Mouse (Mus musculus) ovary, postnatal 10 days (tissue): ENCODE measurements at regions not wholly inside any gene's neighbourhood (a gene's known extent, or its start where the extent isn't known, plus 50 kb on each side); places are given as distances from the start of the nearest gene placed in this dataset.

Source experiments
- DNase-seq: peaks from one replicate; pipeline ENCODE4 v3.0.0; 2022; ENCODE audit warnings: low spot score

DNA sequence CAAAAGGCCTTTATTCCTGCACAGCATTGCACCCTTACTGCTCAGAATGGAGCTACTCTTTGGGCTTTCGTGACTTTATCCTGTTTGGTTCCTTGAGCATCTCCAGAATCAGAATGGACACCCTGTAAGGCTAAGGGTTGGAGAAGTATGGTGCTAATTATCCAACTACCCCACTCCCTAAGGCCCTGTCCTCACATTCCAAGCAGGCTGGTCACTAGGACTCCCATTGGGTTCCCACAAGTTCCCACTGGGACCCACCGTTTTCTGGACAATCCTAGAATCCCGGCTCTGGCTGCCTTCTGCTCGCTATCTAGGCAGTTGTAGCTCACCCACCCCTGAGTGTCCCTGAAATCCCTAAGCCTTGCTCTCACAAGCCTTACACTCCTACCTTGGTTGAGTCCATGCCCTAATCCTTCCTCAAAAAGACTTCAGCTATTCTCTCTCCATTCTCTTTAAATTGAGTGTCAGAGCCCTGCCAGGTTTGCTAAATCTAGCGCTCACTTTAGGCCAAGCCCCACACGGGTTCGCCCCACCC, 146.1 kb downstream of the Efcab1 start:
- DNase-seq = no peak

- DNase-seq = peak; percentile 36
These were observed 146.8 kb downstream of the Efcab1 start for GRCm38 (mm10) chr16:15052924-15053793.

DNA sequence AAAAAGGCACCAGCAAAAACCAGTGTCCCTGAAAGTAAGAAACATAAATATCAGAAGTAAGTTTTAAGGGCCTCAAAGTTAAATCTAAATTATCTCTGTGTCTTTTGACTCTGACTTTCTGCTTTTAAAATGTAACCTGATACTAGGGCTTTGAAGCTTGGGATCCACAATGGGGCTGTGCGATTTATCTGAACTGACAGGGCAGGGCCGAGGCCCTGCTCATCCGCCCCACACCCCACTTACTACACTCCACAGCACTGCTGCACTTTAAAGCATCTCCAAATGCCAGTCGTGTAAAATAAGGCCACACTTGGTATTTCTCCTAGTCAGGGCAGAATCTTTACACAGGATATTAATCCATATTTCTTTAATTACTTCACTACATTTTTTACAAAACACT, 147.4 kb downstream of the Efcab1 start:
- no peak for DNase-seq

GRCm38 (mm10) chr16:15054306-15055001, 148.0 kb downstream of the Efcab1 start:
- no peak for DNase-seq

DNA sequence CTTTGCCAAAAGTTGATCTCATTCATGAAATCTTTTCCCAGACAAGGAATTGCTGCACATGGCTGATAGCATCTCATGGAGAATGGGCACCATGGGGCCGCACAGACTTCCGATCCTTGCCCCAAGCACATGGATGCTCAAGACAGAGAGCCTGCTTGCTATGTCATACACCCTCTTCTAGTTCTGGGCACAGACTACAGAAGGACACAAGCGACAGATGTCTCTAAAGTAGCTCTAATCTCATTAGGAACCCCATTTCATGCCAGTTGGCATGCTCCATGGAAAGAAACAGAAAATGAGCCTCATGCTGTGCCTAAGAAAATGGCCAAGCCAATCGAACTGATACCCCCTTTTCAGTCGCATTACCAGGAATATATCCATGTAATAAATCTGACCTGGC, 149.3 kb downstream of the Efcab1 start:
- no peak for DNase-seq

DNA sequence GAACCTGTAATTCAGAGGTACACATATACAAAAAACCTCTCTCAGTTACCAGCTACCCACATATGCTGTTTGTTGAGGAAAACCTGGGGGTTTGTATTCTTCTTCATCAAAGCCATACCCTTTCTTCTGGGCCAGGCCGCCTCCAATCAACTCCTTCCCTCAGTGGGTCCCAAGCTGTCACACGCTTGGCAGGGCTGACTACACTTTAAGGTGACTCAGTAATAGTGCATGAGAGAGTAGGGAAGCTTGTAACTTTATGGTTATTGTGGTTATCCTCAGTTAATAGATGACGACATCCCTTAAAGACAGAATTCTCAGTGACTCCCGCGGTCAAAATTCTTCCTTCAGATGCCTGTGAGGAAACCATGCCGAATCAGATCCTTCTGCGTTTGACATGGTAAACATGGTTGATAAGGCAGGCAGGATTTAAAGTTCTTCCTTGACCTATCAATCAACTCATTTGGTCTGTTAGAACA, 164.1 kb downstream of the Efcab1 start:
- no peak for DNase-seq

- no peak for DNase-seq
These were observed 168.0 kb downstream of the Efcab1 start for GRCm38 (mm10) chr16:15074407-15074806.

DNA sequence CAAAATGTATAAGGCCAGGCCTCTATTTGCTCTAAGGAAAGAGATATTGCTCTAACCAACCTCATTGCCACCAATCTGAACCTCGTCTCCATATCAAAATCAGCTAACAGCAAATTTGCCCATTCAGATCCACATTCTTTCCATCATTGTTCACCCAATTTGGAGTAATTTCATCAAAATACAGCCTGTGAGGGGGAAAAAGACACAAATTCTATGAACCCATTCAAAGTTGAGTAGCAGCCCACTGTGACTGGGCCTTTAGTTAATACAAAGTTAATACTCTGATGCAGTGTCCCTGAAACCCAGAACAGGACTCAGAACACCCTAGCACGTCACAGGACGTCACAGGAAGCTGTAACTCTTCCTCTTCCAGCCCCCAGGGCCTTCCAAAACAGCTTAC, 177.3 kb downstream of the Efcab1 start:
- no peak for DNase-seq

DNA sequence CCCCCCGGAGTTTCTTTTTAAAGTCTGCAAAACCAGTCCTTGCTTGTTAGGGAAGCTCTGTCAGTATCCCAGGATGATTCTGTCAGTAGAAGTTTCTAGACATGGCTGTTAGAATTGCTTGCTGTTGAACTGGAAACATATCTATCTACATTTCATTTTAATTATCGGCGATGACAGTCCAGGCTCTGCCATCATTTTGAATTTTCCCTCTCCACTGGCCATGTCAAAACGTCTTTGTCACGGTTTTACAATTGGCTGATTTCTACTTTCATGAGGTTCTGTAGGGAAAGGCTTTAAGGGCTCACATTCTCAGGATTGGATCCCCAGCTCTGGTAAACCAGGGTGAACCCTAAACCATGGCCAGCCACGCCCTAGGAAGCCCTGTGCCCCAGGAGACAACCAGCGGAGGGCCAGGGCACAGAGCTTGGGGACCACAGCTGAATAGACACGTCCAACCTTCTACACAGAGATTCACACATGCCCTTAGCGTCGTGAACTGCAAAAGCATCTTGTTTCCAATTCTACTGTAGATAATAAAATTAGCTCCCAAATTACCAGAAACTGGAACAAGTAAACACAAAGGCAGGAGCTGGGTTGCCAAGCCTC, 177.8 kb downstream of the Efcab1 start:
- peak; percentile 2 for DNase-seq

- DNase-seq = peak; percentile 50
These were observed 178.6 kb downstream of the Efcab1 start for GRCm38 (mm10) chr16:15084753-15085728.

GRCm38 (mm10) chr16:15086556-15086955, 180.2 kb downstream of the Efcab1 start:
- no peak for DNase-seq

DNA sequence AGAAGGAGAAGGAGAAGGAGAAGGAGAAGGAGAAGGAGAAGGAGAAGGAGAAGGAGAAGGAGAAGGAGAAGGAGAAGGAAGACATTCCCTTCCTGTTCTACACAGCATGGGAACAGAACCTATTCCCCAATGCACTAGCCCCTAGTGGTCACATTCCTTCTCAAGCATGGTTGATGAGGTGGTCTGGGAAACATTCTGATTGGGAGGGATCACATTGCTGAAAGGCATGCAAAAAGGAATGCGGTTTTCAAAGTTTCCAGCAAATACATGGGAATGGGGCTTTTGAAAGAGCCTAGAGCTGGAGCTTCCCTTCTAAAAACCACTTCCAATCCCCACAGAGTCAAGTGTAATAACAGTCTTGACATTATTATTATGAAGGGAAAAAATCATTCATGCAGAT, 197.5 kb downstream of the Efcab1 start:
- no peak for DNase-seq

- DNase-seq = no peak
These were observed 200.8 kb downstream of the Efcab1 start for GRCm38 (mm10) chr16:15107234-15107633.

GRCm38 (mm10) chr16:15113131-15113530, 204.1 kb upstream of the Gm21897 start:
- no peak for DNase-seq

DNA sequence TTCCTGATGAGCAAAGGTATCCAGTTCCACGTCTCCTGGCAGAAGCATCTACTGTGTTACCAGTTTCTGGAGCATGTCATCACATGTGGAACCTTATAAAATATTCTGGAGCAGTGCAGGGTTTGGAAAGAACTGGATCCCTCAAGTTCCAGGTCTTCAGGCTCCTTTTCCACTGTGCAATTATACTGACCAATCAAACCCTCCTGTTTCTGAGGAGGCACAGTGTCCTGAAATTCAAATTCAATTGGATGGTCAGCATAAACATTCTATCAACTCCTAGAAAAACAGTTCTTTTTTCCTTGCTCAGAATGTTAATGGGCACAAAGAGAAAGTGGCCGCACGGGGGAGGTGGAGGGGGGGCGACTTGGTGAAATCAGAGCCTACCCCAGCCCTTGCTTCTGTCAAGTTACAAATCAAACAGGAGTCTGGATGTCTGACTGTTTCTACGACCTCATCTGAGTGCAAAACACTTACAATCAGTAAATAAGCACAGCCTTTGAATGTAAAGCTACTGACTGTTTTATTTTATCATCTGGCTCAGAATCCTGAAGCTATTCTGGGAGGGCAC, 203.2 kb upstream of the Gm21897 start:
- DNase-seq = no peak

DNA sequence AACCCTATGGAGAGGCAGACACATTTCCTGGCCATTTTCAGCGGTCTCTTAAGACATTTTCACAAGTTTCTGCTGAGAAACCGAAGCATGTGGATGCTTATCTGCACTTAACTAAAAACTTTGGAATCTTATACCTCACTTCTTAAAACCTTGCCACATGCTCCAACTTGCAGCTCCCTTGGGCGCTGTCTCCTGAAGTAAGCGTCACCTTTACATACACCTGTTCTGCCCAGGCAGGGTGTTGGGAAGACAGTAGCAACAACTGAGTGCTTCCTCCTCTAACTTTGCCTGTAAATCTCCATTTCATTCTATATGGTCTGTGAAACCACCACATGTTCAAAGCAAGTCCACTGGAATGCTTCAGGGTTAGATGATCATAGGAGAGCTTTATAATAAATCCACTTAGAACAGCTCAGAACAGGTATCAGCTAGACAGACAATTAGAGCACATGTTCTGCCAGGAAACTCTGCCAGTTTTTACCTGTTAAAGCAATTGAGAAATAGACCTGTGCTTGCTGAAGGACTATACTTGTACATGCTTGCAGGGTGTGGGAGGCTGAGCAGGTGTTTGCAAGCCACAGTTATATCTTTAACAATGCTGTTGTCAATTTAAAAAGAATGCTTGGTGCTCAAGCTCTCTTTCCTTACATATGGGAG, 202.6 kb upstream of the Gm21897 start:
- no peak for DNase-seq

GRCm38 (mm10) chr16:15115386-15115785, 201.9 kb upstream of the Gm21897 start:
- DNase-seq = no peak

- no peak for DNase-seq
These were observed 197.5 kb upstream of the Gm21897 start for GRCm38 (mm10) chr16:15119799-15120198.

- DNase-seq = no peak
These were observed 188.3 kb upstream of the Gm21897 start for GRCm38 (mm10) chr16:15128996-15129395.

DNA sequence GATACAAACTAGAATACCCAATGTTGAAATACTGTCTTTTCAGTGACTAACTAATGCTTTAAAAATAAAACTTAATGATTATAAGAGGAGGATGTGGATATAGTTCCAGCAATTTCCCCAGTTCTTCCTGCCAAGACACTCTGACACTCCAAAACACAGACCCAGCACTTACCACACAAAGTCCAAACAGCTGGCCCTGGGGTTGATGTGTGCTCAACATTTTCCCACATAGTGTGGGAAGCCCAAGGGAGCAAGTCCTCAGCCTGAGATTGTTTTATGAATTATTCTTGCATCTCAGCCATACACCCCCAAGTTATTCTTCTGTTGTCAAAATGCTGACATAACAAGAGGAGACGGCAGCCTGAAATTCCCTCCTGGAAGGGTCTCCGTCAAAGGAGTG, 187.5 kb upstream of the Gm21897 start:
- no peak for DNase-seq
